Mouse (Mus musculus): ENCODE results near the gene Btrc.

- TF ChIP-seq POLR2A (IDR thresholded peaks at IDR 0.05; ENCODE audit: control insufficient read depth, extremely low read depth, insufficient read depth, low read length, poor library complexity) (no peak), CTCF (IDR thresholded peaks at IDR 0.05; ENCODE audit: borderline replicate concordance, control insufficient read depth, extremely low read depth, insufficient read depth, low read length, poor library complexity) (no peak)
These were observed 33.7 kb upstream of the Btrc start for GRCm38 (mm10) chr19:45329748-45330298.

Data from thymus, adult 2 months (tissue).